Mouse (Mus musculus): ENCODE measurements around the gene Tnip2. TPM values are rescaled to one million over a fixed set of nuclear protein-coding genes. Genes with fewer than 3 reads are reported as not detected.

Gene Tnip2
- polyA plus RNA-seq (2016; fragmentation: Nextera tagmentation; extraction: Ambion mirVana) = 7.4 and 10.9 TPM in 2 replicates

- H3K27ac ChIP-seq = peak within 1 kb of the TSS; percentile 68
- H3K4me3 ChIP-seq = peak within 1 kb of the TSS; percentile 81
- WGBS (ENCODE audit: insufficient replicate concordance) = under 1% methylated on average over 64 of the region's 64 CpGs
Observed at GRCm38 (mm10) chr5:34513466-34514217, at the start of gene Tnip2. Tnip2 (minus strand) TSS chr5:34513991.

GRCm38 (mm10) chr5:34551821-34552220 lies 38.0 kb upstream of the Tnip2 start:
- ATAC-seq = no peak
- Histone ChIP-seq H3K9ac (no peak overlapping the region), H3K4me1 (peaks cover 31% of the 10 kb centered on the region), H3K9me3 (replicated peaks) (no peaks in the 10 kb centered on the region), H3K27ac (no peak overlapping the region), H3K36me3 (peaks cover 47% of the 10 kb centered on the region), H3K27me3 (replicated peaks) (no peaks in the 10 kb centered on the region), H3K4me3 (no peak overlapping the region), H3K4me2 (no peak overlapping the region)
- WGBS (ENCODE audit: insufficient replicate concordance) = 93% methylated on average over 4 of the region's 4 CpGs

More at GRCm38 (mm10) chr5:34513466-34514217, at the start of gene Tnip2:
- H3K4me1 ChIP-seq = peaks cover 37% of the 10 kb centered on the region
- H3K4me2 ChIP-seq = peak within 1 kb of the TSS; percentile 99
- H3K36me3 ChIP-seq = no peaks in the 10 kb centered on the region
- peak; percentile 94 for ATAC-seq
- H3K9ac ChIP-seq = peak within 1 kb of the TSS; percentile 90
- no peaks in the 10 kb centered on the region for H3K9me3 ChIP-seq (replicated peaks)
- H3K27me3 ChIP-seq (replicated peaks) = no peaks in the 10 kb centered on the region

- 59% methylated on average over 6 of the region's 6 CpGs for WGBS (ENCODE audit: insufficient replicate concordance)
- peaks cover 31% of the 10 kb centered on the region for H3K4me1 ChIP-seq
- H3K27me3 ChIP-seq (replicated peaks) = no peaks in the 10 kb centered on the region
- H3K4me2 ChIP-seq = peak overlapping the region; percentile 87
- no peaks in the 10 kb centered on the region for H3K9me3 ChIP-seq (replicated peaks)
- H3K27ac ChIP-seq = no peak overlapping the region
- H3K4me3 ChIP-seq = peak overlapping the region; percentile 80
- ATAC-seq = no peak
- peaks cover 33% of the 10 kb centered on the region for H3K36me3 ChIP-seq
- H3K9ac ChIP-seq = peak overlapping the region; percentile 90
Observed at GRCm38 (mm10) chr5:34550251-34550650, 36.5 kb upstream of the Tnip2 start.

GRCm38 (mm10) chr5:34549483-34550221 lies 35.9 kb upstream of the Tnip2 start:
- peak overlapping the region; percentile 90 for H3K9ac ChIP-seq
- ATAC-seq = peak; percentile 80
- H3K9me3 ChIP-seq (replicated peaks) = no peaks in the 10 kb centered on the region
- 4% methylated on average over 49 of the region's 49 CpGs for WGBS (ENCODE audit: insufficient replicate concordance)
- peak overlapping the region; percentile 64 for H3K27ac ChIP-seq
- peak overlapping the region; percentile 80 for H3K4me3 ChIP-seq
- peaks cover 31% of the 10 kb centered on the region for H3K4me1 ChIP-seq
- H3K27me3 ChIP-seq (replicated peaks) = no peaks in the 10 kb centered on the region
- H3K4me2 ChIP-seq = peak overlapping the region; percentile 87
- peaks cover 33% of the 10 kb centered on the region for H3K36me3 ChIP-seq

GRCm38 (mm10) chr5:34549135-34549482 lies 35.3 kb upstream of the Tnip2 start:
- WGBS (ENCODE audit: insufficient replicate concordance) = 26% methylated on average over 8 of the region's 8 CpGs
- Histone ChIP-seq H3K4me2 (peak overlapping the region; percentile 87), H3K4me1 (peaks cover 32% of the 10 kb centered on the region), H3K4me3 (peak overlapping the region; percentile 80), H3K27ac (peak overlapping the region; percentile 64; the same call in 1 of the 2 replicates), H3K27me3 (replicated peaks) (no peaks in the 10 kb centered on the region), H3K36me3 (peaks cover 33% of the 10 kb centered on the region), H3K9me3 (replicated peaks) (no peaks in the 10 kb centered on the region), H3K9ac (peak overlapping the region; percentile 90)
- peak; percentile 7; the same call in 1 of the 2 replicates for ATAC-seq

- H3K27ac ChIP-seq = no peak overlapping the region
- ATAC-seq = no peak
- H3K9me3 ChIP-seq (replicated peaks) = no peaks in the 10 kb centered on the region
- no peak overlapping the region for H3K9ac ChIP-seq
- H3K36me3 ChIP-seq = peaks cover 19% of the 10 kb centered on the region
- H3K4me1 ChIP-seq = peaks cover 44% of the 10 kb centered on the region
- no peak overlapping the region for H3K4me3 ChIP-seq
- H3K4me2 ChIP-seq = no peak overlapping the region
- H3K27me3 ChIP-seq (replicated peaks) = no peaks in the 10 kb centered on the region
Observed at GRCm38 (mm10) chr5:34547410-34547809, 33.6 kb upstream of the Tnip2 start.

- Histone ChIP-seq H3K9ac (no peak overlapping the region), H3K4me2 (peak overlapping the region; percentile 28), H3K36me3 (peaks cover 7% of the 10 kb centered on the region; the same call in 1 of the 2 replicates), H3K4me1 (peaks cover 25% of the 10 kb centered on the region; the same call in 1 of the 2 replicates), H3K9me3 (replicated peaks) (no peaks in the 10 kb centered on the region), H3K27ac (peak overlapping the region; percentile 33), H3K4me3 (peak overlapping the region; percentile 28), H3K27me3 (replicated peaks) (peaks cover 11% of the 10 kb centered on the region; the same call in 1 of the 2 replicates)
- ATAC-seq = peak; percentile 46; the same call in 1 of the 2 replicates
- 13% methylated on average over 4 of the region's 4 CpGs for WGBS (ENCODE audit: insufficient replicate concordance)
Observed at GRCm38 (mm10) chr5:34543114-34543513, 29.3 kb upstream of the Tnip2 start.

GRCm38 (mm10) chr5:34542166-34542565 lies 28.4 kb upstream of the Tnip2 start:
- H3K36me3 ChIP-seq = peaks cover 7% of the 10 kb centered on the region; the same call in 1 of the 2 replicates
- ATAC-seq = no peak
- 52% methylated on average over 1 of the region's 1 CpGs for WGBS (ENCODE audit: insufficient replicate concordance)
- peaks cover 23% of the 10 kb centered on the region; the same call in 1 of the 2 replicates for H3K4me1 ChIP-seq
- no peak overlapping the region for H3K9ac ChIP-seq
- no peaks in the 10 kb centered on the region for H3K9me3 ChIP-seq (replicated peaks)
- H3K27ac ChIP-seq = no peak overlapping the region
- H3K27me3 ChIP-seq (replicated peaks) = peaks cover 11% of the 10 kb centered on the region; the same call in 1 of the 2 replicates
- no peak overlapping the region for H3K4me2 ChIP-seq
- no peak overlapping the region for H3K4me3 ChIP-seq

- Histone ChIP-seq H3K9me3 (replicated peaks) (no peaks in the 10 kb centered on the region), H3K9ac (no peak overlapping the region), H3K36me3 (no peaks in the 10 kb centered on the region), H3K4me3 (no peak overlapping the region), H3K27me3 (replicated peaks) (peaks cover 11% of the 10 kb centered on the region; the same call in 1 of the 2 replicates), H3K27ac (no peak overlapping the region), H3K4me1 (peaks cover 22% of the 10 kb centered on the region; the same call in 1 of the 2 replicates), H3K4me2 (no peak overlapping the region)
- WGBS (ENCODE audit: insufficient replicate concordance) = 65% methylated on average over 2 of the region's 2 CpGs
- ATAC-seq = no peak
Observed at GRCm38 (mm10) chr5:34539121-34539520, 25.3 kb upstream of the Tnip2 start.

GRCm38 (mm10) chr5:34538527-34538926 lies 24.7 kb upstream of the Tnip2 start:
- H3K36me3 ChIP-seq = no peaks in the 10 kb centered on the region
- peaks cover 19% of the 10 kb centered on the region; the same call in 1 of the 2 replicates for H3K4me1 ChIP-seq
- no peak overlapping the region for H3K4me3 ChIP-seq
- H3K9ac ChIP-seq = no peak overlapping the region
- no peaks in the 10 kb centered on the region for H3K9me3 ChIP-seq (replicated peaks)
- H3K4me2 ChIP-seq = no peak overlapping the region
- WGBS (ENCODE audit: insufficient replicate concordance) = 30% methylated on average over 5 of the region's 5 CpGs
- ATAC-seq = no peak
- no peak overlapping the region for H3K27ac ChIP-seq
- peaks cover 11% of the 10 kb centered on the region; the same call in 1 of the 2 replicates for H3K27me3 ChIP-seq (replicated peaks)

- Histone ChIP-seq H3K9me3 (replicated peaks) (no peaks in the 10 kb centered on the region), H3K27ac (no peak overlapping the region), H3K27me3 (replicated peaks) (peaks cover 11% of the 10 kb centered on the region; the same call in 1 of the 2 replicates), H3K4me3 (no peak overlapping the region), H3K4me1 (peaks cover 19% of the 10 kb centered on the region; the same call in 1 of the 2 replicates), H3K9ac (no peak overlapping the region), H3K4me2 (no peak overlapping the region), H3K36me3 (no peaks in the 10 kb centered on the region)
- ATAC-seq = no peak
- 47% methylated on average over 7 of the region's 7 CpGs for WGBS (ENCODE audit: insufficient replicate concordance)
Observed at GRCm38 (mm10) chr5:34538079-34538478, 24.3 kb upstream of the Tnip2 start.

- no peak for ATAC-seq
- Histone ChIP-seq H3K27ac (no peak overlapping the region), H3K9ac (no peak overlapping the region), H3K4me3 (no peak overlapping the region), H3K27me3 (replicated peaks) (peaks cover 11% of the 10 kb centered on the region; the same call in 1 of the 2 replicates), H3K9me3 (replicated peaks) (no peaks in the 10 kb centered on the region), H3K4me1 (peaks cover 24% of the 10 kb centered on the region), H3K36me3 (no peaks in the 10 kb centered on the region), H3K4me2 (no peak overlapping the region)
- WGBS (ENCODE audit: insufficient replicate concordance) = 70% methylated on average over 7 of the region's 7 CpGs
Observed at GRCm38 (mm10) chr5:34535831-34536230, 22.0 kb upstream of the Tnip2 start.

Data from liver, embryonic 12.5 days (tissue).